Comparison of ENCODE assay signal across 8 mouse cellular contexts in the genomic region with DNA sequence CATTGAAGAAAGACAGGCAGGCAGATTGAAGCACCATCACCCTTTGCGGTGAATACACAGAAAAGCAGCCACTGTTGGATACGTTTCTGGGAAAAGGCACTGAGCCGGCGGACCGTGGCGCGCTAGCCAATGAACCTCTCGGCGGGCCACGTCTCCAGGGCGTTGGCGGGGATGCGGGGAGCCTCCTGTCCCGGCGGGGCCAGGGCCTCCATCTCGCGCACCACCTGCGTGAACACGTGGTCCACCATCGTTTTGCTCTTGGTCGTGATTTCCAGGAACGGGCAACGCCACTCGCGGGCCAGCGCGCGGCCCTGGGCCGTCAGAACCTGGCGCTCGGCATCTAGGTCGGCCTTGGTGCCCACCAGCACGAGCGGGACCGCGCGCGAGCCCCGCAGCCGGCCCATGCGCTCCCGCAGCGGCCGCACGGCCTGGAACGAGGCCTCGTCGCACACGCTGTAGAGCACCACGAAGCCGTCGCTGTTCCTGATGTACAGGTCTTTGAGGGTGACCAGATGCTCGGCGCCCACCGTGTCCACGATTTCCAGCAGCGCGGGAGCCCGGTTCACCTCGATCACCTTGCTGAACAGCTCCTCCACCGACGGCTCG. TPM values are rescaled to one million over a fixed set of nuclear protein-coding genes. Genes with fewer than 3 reads are reported as not detected.
DNase-seq lines count a peak whose midpoint lies in the region; ATAC-seq and TF ChIP-seq lines count a peak whose summit lies in the region.

No protein-coding gene starts in this region.

- ATAC-seq in heart, embryonic 16.5 days (replicated peaks; ENCODE audit: extremely low read depth, insufficient read depth, low FRiP score): no peak; the same call in 1 of the 2 replicates
- peak; percentile 35; the same call in 1 of the 2 replicates for ATAC-seq in hindbrain, postnatal 0 days
- ATAC-seq in midbrain, embryonic 16.5 days: no peak
- ATAC-seq in granulocyte monocyte progenitor cell, adult 5-6 weeks (replicated peaks; ENCODE audit: poor library complexity, severe bottlenecking): no peak; the same call in 1 of the 2 replicates

- H3K27me3 ChIP-seq in heart, embryonic 16.5 days (ENCODE audit: control insufficient read depth, insufficient read depth, low read length): peaks cover 55% of the 10 kb centered on the region
- H3K27me3 ChIP-seq in hindbrain, postnatal 0 days (ENCODE audit: insufficient read depth, low read length): peaks cover 34% of the 10 kb centered on the region; the same call in 1 of the 2 replicates
- peaks cover 38% of the 10 kb centered on the region for H3K27me3 ChIP-seq in midbrain, embryonic 16.5 days (ENCODE audit: control insufficient read depth, insufficient read depth, low read depth, low read length)

- peak overlapping the region; percentile 37 for H3K9ac ChIP-seq in heart, embryonic 16.5 days (ENCODE audit: low read length)
- peak overlapping the region; percentile 41 for H3K9ac ChIP-seq in hindbrain, postnatal 0 days (replicated peaks; ENCODE audit: low read length)
- peak overlapping the region; percentile 45 for H3K9ac ChIP-seq in midbrain, embryonic 16.5 days (ENCODE audit: low read depth, low read length)

- H3K27ac ChIP-seq in heart, embryonic 16.5 days (ENCODE audit: low read length): no peak overlapping the region
- H3K27ac ChIP-seq in hindbrain, postnatal 0 days: peak overlapping the region; percentile 36; the same call in 1 of the 2 replicates
- no peak overlapping the region for H3K27ac ChIP-seq in midbrain, embryonic 16.5 days (ENCODE audit: low read length)

- no peak for TF ChIP-seq CTCF in hindbrain, postnatal 0 days (IDR thresholded peaks at IDR 0.05; ENCODE audit: low read depth)

- no peaks in the 10 kb centered on the region for H3K9me3 ChIP-seq in heart, embryonic 16.5 days (replicated peaks; ENCODE audit: control insufficient read depth, low read length)
- H3K9me3 ChIP-seq in hindbrain, postnatal 0 days (ENCODE audit: low read length): no peaks in the 10 kb centered on the region
- no peaks in the 10 kb centered on the region for H3K9me3 ChIP-seq in midbrain, embryonic 16.5 days (replicated peaks; ENCODE audit: control insufficient read depth, low read length, poor library complexity, severe bottlenecking)

- H3K4me3 ChIP-seq in heart, embryonic 16.5 days (ENCODE audit: low read length): peak overlapping the region; percentile 55
- H3K4me3 ChIP-seq in hindbrain, postnatal 0 days (ENCODE audit: low read length): peak overlapping the region; percentile 38
- peak overlapping the region; percentile 34 for H3K4me3 ChIP-seq in midbrain, embryonic 16.5 days (ENCODE audit: low read depth, low read length)

- peak overlapping the region; percentile 73 for H3K4me2 ChIP-seq in heart, embryonic 16.5 days (ENCODE audit: low read depth, low read length)
- H3K4me2 ChIP-seq in hindbrain, postnatal 0 days (ENCODE audit: low read depth, low read length): peak overlapping the region; percentile 58
- H3K4me2 ChIP-seq in midbrain, embryonic 16.5 days (ENCODE audit: low read length): peak overlapping the region; percentile 51

- 2% methylated on average over 63 of the region's 63 CpGs for WGBS in heart, embryonic 16.5 days
- under 1% methylated on average over 61 of the region's 63 CpGs for WGBS in hindbrain, postnatal 0 days
- WGBS in midbrain, embryonic 16.5 days: 1% methylated on average over 59 of the region's 63 CpGs

- no peaks in the 10 kb centered on the region for H3K36me3 ChIP-seq in heart, embryonic 16.5 days (ENCODE audit: control insufficient read depth, insufficient read depth)
- H3K36me3 ChIP-seq in hindbrain, postnatal 0 days (ENCODE audit: insufficient read depth, low read length): no peaks in the 10 kb centered on the region
- no peaks in the 10 kb centered on the region for H3K36me3 ChIP-seq in midbrain, embryonic 16.5 days (ENCODE audit: control insufficient read depth, insufficient read depth, low read length)

- DNase-seq in heart, adult 18-20 months: no peak
- DNase-seq in embryo, embryonic 9.5 days (ENCODE audit: extremely low spot score): peak; percentile 34
- DNase-seq in hindbrain, postnatal 0 days (ENCODE audit: low spot score): no peak
- no peak for DNase-seq in layer of hippocampus, adult 8-10 months (ENCODE audit: low spot score in 2 of 2)
- no peak for DNase-seq in cerebellum, adult 18-20 months

- H3K4me1 ChIP-seq in heart, embryonic 16.5 days (ENCODE audit: control insufficient read depth, insufficient read depth, low read length): peaks cover 8% of the 10 kb centered on the region
- H3K4me1 ChIP-seq in hindbrain, postnatal 0 days (ENCODE audit: insufficient read depth, low read length): 0 out of 2 replicates have a peak, but pooled peaks cover 6% of the 10 kb centered on the region
- peaks cover 3% of the 10 kb centered on the region; the same call in 1 of the 2 replicates for H3K4me1 ChIP-seq in midbrain, embryonic 16.5 days (ENCODE audit: control insufficient read depth, insufficient read depth, low read length)

RNA-seq across cellular contexts. Expression of a gene that starts 0.5 kb away (rescaled TPM):
- 2.6 and 6.1 TPM in 2 replicates for polyA plus RNA-seq in heart, embryonic 16.5 days (2015; fragmentation: Nextera tagmentation; extraction: Ambion mirVana)
- not detected for total RNA-seq in heart, adult 18-20 months (2021)
- total RNA-seq in hindbrain, postnatal 0 days (2014; rRNA removed): 11.5 and 22.1 TPM in 2 replicates
- 11.8 TPM in 2 replicates for polyA plus RNA-seq in hindbrain, postnatal 0 days (2015; fragmentation: Nextera tagmentation; extraction: Ambion mirVana)
- polyA plus RNA-seq in midbrain, embryonic 16.5 days (2015; fragmentation: Nextera tagmentation; extraction: Ambion mirVana): 1.0 and 3.1 TPM in 2 replicates
- total RNA-seq in granulocyte monocyte progenitor cell, adult 5-6 weeks (2014; fragmentation: Nextera tagmentation): not detected in 2 replicates
- total RNA-seq in granulocyte monocyte progenitor cell, adult 5-6 weeks (2017): not detected in 2 replicates
- 1 to 10 TPM; 3.6 to 6.6 (median 4.6) TPM for total RNA-seq in layer of hippocampus, adult 8-10 months (2022)

RNA-seq across cellular contexts. Expression of a gene that starts 42.9 kb away (rescaled TPM):
- 3.2 and 4.8 TPM in 2 replicates for polyA plus RNA-seq in heart, embryonic 16.5 days (2015; fragmentation: Nextera tagmentation; extraction: Ambion mirVana)
- 10 to 100 TPM; 45.1 to 52.6 TPM for total RNA-seq in heart, adult 18-20 months (2021)
- 0.14 and 1.4 TPM in 2 replicates for total RNA-seq in hindbrain, postnatal 0 days (2014; rRNA removed)
- polyA plus RNA-seq in hindbrain, postnatal 0 days (2015; fragmentation: Nextera tagmentation; extraction: Ambion mirVana): 0.99 and 1.7 TPM in 2 replicates
- polyA plus RNA-seq in midbrain, embryonic 16.5 days (2015; fragmentation: Nextera tagmentation; extraction: Ambion mirVana): 0.31 and 0.79 TPM in 2 replicates
- 28.6 and 30.4 TPM in 2 replicates for total RNA-seq in granulocyte monocyte progenitor cell, adult 5-6 weeks (2014; fragmentation: Nextera tagmentation)
- total RNA-seq in granulocyte monocyte progenitor cell, adult 5-6 weeks (2017): 27.4 and 56.1 TPM in 2 replicates
- 1 to 10 TPM in 3 of 4 experiments, under 1 TPM in 1; 0.85 to 1.8 (median 1.4) TPM for total RNA-seq in layer of hippocampus, adult 8-10 months (2022)

RNA-seq across cellular contexts. Expression of a gene that starts 52.7 kb away (rescaled TPM):
- polyA plus RNA-seq in heart, embryonic 16.5 days (2015; fragmentation: Nextera tagmentation; extraction: Ambion mirVana): 366 and 390 TPM in 2 replicates
- total RNA-seq in heart, adult 18-20 months (2021): 100 to 1,000 TPM; 170 to 186 TPM
- 197 and 343 TPM in 2 replicates for total RNA-seq in hindbrain, postnatal 0 days (2014; rRNA removed)
- 576 and 621 TPM in 2 replicates for polyA plus RNA-seq in hindbrain, postnatal 0 days (2015; fragmentation: Nextera tagmentation; extraction: Ambion mirVana)
- 502 and 561 TPM in 2 replicates for polyA plus RNA-seq in midbrain, embryonic 16.5 days (2015; fragmentation: Nextera tagmentation; extraction: Ambion mirVana)
- 197 and 224 TPM in 2 replicates for total RNA-seq in granulocyte monocyte progenitor cell, adult 5-6 weeks (2014; fragmentation: Nextera tagmentation)
- total RNA-seq in granulocyte monocyte progenitor cell, adult 5-6 weeks (2017): 290 and 339 TPM in 2 replicates
- 100 to 1,000 TPM; 235 to 288 (median 259) TPM for total RNA-seq in layer of hippocampus, adult 8-10 months (2022)

Comparison
In these comparisons a context has a peak if more than half of its experiments do, and no peak if none do; other contexts are left out.
1. RNA of a gene that starts 42.9 kb away (total RNA-seq): 27.4 to 56.1 TPM in granulocyte monocyte progenitor cell, adult 5-6 weeks and 45.1 to 52.6 TPM in heart, adult 18-20 months; 0.85 to 1.8 TPM in layer of hippocampus, adult 8-10 months and 0.14 to 1.4 TPM in hindbrain, postnatal 0 days; every median in the first group is over 10 times any median in the second.
2. Peak in every context shown above with its lines, with median percentiles within 50 percentile points of each other: H3K4me2 ChIP-seq, H3K4me3 ChIP-seq and H3K9ac ChIP-seq.